Mouse (Mus musculus) layer of hippocampus, adult 11-12 months (tissue): ENCODE measurements around the gene Gpc6.
A peak's percentile ranks its signal among the peaks of the same experiment; 100 is the strongest.

ENCODE experiments used
- DNase-seq: peaks from one replicate; pipeline ENCODE4 v3.0.0; 2022; ENCODE audit warnings: low spot score

Gpc6 gene

DNA sequence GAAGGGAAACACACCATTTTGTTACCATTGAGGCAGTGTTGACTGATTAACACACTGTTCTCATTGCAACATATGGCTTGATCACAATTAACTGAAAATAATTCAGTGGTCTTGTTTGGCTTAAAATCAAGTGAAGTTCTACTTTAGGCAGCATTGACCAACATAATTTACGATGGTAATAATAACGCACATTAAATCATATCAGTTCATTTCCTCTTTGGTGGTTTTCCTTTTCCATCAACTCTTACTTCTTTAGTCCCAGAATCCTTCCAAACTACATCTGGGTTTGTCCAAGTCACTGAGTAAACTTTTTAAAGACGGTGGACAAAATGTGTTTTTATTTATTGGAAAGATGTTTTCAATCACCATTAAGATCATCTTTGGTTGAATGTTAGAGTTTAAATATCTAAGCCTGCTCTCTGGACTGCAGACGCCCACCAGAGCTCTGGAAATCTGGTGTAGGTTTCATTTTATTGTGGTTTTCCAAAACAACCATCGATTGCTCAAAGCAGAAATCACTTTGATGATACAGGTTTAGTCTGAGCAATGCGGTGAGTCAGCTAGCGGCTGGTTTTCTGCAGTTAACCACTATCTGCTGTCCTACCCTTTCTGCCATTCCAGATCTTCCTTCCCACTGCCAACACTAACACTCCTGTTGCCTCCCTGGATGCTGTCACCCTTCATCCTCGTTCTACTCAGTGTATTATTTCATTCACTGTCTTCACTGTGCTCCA is 314.7 kb downstream of the Gpc6 start:
- peak; percentile 6 for DNase-seq

DNA sequence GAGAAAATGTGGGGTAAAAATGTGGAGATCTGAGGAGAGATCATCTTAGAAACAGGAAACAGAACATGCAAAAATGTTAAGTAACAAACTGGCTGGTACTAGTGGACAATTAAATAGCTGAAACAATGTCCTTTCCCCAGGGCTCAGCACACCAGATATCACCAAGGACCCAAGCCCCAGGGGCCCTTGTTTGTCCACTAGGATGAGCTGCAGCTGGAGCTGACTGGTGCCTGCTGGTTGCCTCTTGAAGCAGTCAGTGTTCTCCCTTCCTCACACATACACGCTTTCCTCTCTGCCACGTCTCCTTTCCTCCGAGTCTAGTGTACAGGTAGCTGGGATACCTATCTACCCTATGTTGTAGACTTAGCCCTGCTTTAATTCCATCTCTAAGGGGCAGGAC is 320.5 kb downstream of the Gpc6 start:
- DNase-seq: no peak

DNA sequence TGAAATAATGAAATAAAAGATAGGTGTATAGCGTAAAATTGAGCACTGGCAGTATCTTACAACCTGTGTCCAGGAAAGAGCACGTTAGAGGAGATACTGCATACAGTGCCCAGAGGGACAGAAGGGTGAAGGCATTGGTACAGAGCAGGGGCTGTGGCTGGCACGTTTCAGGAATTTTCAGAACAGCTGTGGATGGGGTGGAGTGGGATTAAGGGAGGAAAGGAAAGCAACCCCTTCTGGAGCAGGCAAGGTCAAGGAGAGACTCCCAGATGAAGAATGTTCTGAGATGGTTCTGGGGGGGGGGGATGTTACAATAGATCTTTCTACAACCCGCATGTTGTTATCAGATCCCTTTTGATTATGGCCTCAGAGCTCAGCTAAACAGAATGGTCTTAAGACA is 331.1 kb downstream of the Gpc6 start:
- DNase-seq: no peak

DNA sequence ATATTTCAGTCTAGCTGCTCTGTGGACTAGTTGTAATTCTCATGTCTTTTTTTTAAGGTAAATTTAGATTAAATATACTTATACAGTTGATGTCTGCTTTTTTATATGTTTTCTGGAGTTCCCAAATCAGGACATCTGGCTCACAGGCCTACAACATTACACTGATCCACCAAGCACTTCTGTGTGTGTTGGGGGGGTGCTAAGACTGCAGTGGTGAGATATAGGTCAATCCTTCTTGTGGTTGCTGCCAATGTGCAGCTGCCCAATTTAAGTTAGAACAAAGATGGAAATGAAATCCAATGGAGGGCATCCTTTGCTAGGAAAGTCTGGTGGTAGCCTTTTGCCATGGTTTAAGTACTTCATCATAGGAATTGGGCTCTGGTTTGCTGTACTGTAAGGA is 340.5 kb downstream of the Gpc6 start:
- DNase-seq: no peak

DNA sequence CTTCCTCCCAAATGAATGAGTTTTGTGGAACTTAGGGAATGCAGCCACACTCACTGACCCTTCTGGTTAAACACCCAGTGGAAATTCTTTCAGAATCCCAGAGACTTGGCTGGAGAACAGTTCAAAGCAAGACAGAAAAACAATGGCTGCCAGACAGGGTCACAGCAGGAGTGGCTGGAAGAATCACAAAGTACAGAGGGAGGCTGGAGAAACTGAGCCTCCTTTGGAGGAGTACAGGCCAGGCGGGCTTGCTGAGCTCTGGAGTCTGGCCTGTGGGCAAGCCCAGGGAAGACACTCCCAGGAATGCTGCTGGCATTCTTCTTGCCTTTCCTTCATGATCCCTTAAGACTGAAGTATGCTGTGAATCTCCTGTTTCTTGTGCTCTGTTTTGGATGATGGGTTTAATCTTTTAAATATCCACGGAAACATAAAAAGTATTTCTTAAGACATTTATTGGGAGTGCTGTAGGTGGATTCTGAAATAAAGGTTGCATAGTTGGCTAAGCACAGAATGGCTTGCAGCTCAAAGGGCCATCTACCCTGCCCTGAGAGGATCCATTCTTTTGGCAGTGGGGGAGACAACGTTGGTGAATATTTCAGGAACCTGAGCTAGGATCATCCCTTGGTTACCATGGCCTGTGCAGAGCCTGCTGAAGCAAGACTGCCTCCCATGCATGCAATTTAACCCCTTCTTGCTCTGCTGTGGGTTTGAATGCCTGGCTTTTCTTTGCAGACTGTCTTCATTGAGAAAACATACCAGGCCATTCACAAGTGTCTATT is 342.9 kb downstream of the Gpc6 start:
- DNase-seq: no peak

DNA sequence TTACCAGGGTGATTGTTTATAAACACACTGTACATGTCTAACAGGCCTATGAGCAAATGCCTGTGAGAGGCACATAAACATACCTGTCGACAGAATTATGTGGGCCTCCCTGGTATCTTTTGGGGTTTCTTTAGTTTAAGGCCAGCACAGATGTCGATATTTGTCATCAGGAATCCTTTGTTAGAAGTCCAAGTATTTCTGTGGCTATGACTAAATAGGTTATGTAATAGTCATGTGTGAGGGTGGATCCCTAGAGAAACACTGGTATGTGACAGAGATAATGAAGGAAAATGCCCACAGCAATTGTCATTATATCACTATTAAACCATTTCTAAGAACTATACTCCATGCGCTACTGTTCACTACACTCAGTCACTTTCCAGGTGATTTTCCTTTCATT is 358.5 kb downstream of the Gpc6 start:
- DNase-seq: no peak

DNA sequence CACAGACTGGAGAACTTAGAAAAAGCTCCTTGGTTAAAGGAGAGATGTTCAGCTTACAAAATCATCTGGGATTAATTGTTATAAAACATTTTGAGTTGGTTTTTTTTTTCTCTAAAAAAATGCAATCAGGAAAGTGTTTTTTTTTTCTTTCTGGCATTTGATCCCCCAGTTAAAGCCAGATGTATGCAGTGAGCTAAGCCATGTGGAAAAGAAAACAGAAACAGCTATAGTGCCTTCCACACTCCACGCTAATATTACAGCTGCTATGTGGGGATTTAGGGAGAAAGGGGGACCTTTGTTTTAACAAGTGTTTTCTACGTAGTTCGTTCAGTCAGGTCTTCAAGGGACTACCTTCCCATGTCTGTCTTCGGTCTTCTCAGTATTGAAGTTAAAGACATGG is 368.6 kb downstream of the Gpc6 start:
- DNase-seq: no peak

DNA sequence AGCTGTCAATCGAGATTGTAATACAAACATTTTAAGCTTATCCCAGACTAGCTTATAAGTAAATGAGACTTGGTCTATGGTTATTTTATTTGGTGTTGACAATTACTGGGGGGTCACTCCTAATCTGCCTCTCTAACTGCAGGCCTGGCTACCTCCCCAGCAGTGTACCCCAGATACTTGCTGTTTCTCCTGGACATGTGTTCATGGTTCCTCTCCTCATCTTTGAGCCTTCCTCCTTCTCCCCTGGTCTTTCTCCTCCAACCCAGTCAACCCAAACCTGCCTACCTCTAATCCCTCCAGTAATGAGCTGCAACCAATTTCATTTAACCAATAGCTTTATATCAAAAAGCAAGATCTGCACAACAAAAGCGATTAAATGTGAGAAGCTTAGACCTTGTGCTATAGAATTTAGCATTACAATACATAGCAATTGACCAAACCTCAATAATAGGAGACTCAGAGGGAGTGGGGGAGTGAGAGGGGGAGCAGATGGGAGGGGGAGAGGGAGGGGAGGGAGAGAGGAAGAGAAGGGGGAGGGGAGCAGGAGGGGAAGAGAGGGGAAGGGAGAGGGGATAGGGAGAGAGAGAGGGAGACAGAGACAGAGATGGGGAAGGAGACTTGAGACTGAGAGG is 371.2 kb downstream of the Gpc6 start:
- DNase-seq: no peak

DNA sequence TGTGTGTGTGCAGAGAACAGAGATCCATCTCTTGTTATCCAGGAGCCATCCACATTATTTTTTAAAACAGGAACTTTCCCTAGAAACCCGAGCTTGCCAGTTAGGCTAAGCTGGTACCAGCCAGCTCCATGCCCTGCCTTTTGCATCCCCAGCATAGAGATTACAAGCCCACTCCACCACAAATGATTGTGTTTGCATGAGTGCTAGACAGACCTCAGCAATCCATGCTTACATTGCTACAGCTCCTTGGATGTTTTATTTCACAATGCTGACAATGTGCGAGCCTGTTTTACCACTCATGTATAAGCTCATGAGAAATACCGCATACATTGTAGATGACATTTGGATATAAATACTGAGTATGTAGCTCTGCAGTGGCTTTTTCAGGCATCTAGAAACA is 375.9 kb downstream of the Gpc6 start:
- no peak for DNase-seq

DNA sequence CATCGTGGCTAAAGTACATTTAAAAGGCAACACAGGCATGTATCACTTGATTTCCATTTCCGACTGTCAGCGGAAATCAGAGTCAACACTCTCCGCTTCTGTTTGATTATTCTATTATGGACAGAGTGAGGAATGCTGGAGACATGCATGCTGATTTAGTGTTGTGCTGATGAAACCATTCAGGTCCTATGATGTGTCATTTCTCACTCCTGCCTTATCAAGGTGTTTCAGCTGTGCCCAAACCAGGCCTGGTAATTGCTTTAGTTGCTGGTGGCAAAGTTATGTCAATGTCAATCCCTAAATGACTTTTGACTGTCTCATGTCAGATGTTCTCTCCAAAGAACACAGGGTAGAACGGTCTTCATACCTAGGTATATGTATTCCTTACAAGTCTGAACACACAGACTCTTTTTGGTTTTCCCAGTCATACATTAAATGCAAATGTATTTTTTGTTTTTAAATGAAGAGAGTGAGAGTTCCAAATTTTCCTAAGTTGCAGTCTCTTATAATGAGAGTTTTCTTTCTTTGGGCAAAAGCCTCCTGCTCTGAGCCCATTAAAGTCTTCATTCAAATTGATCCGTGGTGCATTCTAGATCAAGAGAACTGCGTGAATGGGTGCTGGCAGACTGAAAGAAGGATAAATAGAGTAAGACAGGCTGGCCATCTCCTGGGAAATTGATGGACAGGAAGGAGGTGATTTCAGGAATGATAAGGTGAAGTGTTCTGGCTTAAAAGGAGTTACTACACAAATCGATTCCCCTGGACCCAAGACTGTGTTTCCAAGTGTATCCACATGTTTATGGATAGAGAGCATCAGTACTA is 379.0 kb downstream of the Gpc6 start:
- no peak for DNase-seq

DNA sequence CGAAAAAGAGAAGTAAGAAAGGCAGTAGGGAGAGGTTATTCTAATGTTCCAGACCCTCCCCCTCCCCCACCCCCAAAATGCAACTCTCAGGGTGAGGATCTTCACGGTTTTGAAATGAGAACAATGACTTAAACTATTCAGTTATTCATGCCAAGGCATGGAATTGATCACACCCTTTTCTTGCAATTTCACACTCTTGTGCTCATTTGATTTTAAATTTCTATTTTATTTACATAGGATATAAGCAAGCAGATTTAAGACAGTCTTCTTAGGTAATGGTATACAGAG is 379.6 kb downstream of the Gpc6 start:
- no peak for DNase-seq

DNA sequence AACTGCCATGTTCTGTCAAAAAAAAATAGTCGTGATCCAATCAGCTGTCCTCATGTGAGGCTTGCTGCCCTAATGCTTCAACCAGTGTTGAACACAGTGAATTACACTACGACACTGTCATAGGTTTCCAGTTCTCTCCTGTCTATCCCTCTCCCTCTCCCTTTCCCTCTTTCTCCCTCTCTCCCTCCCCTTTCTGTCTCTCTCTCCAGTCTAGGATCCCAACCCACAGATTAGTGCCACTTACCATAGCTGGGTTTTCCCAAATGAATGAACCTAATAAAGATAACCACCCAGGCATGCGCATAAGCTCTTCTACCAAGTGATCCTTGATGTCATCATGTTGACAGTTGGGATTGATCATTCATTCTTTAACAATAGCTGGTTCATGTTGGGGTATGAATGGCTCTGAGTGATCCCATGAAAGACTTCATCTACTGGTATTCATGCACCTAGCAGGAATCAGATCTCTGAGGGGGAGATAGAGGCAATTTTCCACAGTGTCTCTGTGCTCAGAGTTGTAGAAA is 384.9 kb downstream of the Gpc6 start:
- DNase-seq: no peak

DNA sequence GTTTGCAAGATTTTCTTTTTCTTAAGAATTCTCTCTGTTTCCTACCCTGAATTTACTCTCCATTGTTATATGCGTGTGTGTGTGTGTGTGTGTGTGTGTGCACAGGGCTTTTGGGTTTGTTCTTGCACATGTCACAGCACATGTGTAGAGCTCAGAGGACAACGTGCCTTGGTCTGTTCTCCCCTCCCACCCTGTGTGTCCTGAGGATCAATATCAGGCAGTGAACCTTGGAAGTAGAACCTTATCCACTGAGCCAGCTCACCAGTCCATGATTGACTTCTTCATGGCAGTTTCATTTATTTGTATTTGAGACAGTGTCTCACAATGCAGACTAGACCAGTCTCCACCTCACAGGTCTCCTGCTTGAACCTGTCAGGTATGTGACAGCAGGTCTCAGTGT is 399.1 kb downstream of the Gpc6 start:
- DNase-seq: no peak

DNA sequence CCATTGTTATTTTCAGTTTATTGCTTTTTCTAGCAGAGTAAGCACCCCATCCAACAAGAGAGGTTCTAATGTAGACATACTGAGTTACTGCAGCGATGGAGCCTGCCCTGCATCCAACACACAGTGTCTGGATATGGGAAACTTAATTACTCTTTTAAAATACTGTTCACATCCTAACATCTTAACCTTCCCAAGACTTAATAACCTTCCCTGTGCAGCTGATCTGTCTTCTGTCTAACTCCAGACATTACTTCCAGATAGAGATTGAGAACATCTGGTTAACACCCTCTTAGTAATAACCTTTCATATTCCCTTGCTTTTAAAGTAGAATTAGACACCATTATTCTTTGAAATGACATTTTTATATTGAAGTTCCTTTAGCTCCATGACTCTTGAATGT is 407.1 kb downstream of the Gpc6 start:
- DNase-seq: no peak

DNA sequence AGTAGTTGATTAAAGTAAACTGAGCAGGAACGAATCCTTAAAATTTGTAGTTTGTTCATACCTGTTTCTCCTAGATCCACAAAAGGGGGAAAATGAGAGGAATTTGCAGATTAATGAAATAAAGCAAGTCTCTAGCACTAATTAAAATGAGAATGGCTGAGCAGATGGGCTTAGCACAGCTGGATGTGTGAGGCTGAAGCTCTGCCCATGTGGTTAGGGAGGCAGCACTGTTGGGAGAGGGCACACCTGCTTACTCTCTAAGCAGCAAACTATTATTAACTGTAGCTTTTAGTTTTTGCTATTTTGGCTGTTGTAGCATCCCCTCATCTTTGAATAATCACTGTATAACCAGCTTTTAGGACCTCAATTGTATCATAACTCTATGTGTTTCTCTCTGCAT is 412.2 kb downstream of the Gpc6 start:
- no peak for DNase-seq

DNA sequence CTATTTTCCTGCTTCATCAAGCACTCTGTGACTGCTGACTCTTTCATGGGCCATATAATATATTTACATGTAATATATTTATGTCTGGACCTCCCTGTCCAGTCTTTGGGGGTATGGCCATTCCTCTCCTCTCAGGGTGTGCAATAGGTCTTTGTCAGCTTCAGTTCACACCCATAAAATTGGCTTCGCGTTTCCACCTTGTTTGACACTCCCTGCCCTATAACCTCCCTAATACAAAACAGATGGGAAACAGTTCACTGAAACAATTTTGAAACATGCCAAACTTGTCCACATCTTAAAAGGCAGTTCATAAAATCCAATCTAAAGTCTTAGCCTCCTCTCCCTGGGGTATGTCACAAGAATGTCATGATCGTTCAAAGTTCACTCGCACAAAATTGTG is 415.4 kb downstream of the Gpc6 start:
- DNase-seq: no peak

DNA sequence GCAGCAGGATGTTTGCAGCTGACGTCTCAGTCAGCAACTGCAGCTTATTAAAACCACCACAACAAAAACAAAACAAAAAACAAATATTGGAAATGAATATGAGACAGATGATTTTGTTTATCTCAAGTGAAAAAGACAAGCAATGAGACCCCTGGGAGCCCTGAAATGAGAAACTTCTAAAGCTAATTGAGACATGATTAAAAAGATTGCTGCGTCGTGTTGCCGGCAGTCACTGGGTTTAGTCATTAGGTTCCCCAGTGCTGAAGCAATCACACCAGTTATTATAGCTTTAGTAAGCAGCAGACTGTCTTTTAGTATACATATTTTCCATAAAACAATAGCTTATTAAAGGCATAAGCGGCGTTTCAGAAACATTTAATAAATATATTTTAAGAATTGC is 419.4 kb downstream of the Gpc6 start:
- DNase-seq: no peak

DNA sequence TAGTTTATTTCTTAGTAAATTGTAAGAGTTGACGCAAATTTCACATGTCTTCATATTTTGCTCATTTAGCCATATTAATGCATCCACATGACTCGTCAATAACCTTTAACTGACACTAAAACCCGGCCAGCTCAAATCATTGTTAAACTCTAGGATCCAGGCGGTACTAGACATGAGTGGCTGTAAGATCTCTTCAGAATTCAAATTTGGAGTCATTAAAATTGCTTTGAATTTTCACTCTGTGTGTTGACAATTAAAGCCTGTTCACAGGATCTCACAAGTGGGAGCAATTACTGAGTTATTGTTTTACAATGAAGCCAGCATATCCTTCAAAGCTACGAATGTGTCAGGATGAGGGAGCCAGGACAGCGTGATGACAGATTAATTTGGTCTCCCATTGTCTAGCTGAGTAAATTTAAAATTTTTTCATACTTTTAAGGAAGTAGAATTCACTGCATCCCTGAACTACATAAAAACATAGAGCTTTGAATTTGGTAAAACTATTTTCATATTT is 421.3 kb downstream of the Gpc6 start:
- DNase-seq: no peak

DNA sequence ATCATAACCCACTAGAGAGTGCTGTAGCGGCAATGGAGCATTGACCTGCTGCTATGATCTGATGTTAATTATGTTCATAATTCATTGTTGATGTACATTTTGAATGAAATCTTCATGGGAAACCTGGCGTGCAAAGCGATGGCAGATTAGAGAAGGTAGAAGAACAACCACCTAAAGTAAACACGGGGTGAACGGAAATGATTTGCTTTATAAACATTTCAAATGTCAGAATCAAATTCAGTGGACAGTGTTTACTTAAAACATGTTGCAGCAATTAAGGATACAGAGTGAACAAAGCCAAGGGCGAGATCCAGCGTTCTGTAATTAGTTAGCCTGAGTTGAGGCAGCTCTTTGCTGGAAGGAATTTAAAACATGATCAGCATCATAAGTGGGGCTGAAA is 426.2 kb downstream of the Gpc6 start:
- DNase-seq: no peak

DNA sequence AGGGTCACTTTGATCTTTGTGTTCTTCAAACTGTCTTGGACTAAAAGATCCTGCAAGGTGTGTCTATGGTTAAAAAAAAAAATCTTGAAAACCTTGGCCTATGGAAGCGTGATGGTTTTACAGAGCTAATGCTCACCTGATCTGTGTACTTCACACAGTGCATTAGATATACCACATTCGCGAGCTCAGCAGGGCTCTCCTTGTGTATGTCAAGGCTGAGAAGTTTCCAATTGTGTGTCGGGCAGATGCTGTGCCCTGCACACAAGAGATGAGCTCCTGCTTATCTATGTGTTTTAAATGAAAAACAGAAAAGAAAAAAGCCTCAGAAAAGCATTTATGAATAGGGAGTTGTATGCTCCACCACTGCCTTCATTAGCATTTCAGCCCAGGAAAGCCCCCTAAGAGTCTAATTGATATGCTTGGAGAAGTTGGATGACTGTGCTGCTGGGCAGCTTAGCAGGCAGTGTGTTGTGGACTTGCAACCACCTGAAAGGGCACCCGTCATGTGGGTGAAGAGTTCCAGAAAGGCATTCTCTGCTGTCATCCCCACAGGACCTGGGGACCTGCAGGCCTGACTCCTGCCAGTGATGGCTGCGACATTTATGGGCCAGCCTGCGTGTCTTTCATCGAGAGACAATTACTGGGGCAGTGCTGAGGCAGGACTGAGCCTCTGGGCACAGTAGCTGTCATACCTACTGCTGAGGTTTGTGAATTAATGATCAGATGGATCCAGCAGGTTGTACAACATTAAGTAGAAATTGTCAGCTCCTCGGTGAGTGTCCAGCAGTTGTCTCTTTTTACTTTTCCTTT is 436.2 kb downstream of the Gpc6 start:
- no peak for DNase-seq

DNA sequence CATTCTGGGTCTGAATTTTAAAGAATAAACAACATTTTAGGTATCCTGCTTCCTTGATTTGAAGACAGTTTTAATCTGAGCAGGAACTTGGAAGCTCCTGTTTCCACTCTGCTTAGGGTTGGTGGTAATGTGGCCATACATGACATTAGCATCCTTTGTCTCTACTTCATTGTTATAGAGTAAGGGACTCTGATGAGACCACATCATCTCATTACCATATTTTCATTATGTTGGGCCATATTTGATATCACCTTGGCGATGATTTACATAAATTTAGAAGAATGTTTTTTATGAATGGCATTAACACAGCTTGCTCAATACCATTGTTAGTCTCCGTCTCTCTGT is 436.8 kb downstream of the Gpc6 start:
- no peak for DNase-seq
